Mouse (Mus musculus) heart, postnatal 10 days (tissue): Measurements from ENCODE around the gene Map3k20. TPM values are rescaled to one million over a fixed set of nuclear protein-coding genes. Genes with fewer than 3 reads are reported as not detected.
A peak's percentile ranks its signal among the peaks of the same experiment; 100 is the strongest.

ENCODE experiments used
- DNase-seq, 2 experiments: peaks; one replicate each; pipeline ENCODE4 v3.0.0; 2021
- intact Hi-C: fragments of 180-260 bp; cut with DNase I; formaldehyde crosslinking; loops from one replicate; pipeline ENCODE4 v1.15.1; 2025
- total RNA-seq, 2 experiments: library from RNA; stranded (reverse); gene quantifications; 2 replicates each; pipeline ENCODE4 v1.2.3; 2021

Map3k20 gene
- total RNA-seq, 2 experiments from 2014 or later: 216 to 235 TPM

DNA sequence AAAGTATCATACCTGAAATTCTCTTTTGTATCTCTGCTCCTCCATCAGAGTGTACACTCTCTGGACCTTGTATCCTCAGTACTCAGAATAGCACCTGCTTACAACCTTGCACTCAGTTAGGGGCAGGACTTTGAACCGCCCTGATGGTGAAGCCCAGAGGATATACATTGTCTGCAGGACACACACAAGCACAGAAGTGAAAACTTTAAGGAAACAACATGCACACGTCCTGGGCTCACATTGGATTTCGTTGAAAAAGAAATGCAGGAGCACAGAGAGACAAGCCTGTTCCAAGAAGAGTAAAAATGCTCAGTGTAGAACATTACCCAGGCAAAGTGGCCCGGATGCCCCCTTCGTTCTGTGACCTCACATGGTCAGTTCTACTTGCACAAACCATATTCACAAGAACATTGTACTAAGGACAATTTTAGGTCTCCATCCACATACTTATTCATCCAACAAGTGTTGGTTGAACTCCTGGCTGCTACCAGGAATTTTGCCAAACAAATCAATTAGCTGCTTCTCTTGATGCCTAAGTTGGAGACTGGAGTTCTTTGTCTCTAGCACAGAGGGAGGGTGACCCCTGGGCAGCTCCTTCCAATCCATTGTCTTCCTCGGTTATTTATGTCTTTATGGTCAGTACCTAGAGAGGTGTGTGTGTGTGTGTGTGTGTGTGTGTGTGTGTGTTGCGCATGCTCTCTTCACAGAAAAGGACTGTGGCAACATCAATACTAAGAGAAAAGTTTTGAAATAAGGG is 189.3 kb downstream of the Map3k20 start:
- intact Hi-C loops: loop anchor here (5.0 kb wide), 1 partner anchor 187 kb away; the partner anchor contains the start of gene Map3k20
- DNase-seq: no peak

DNA sequence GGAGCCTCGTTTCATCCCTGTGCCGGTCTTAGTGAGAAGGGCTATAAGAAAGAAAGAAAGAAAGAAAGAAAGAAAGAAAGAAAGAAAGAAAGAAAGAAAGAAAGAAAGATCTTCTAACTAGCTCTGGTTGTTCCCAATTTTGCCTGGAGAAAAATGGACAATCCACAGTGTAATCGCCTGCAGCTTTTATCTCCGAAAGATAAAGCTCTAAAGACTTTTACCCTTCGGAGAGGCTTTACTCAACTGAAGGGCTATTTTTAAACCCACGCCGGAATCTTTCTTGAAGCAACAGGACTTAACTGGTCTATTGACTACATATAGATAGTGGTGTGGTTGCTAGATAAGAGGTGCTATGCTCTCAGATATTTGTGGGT is 190.0 kb downstream of the Map3k20 start:
- DNase-seq: no peak
- intact Hi-C loops: loop anchor here (5.0 kb wide), 1 partner anchor 188 kb away; the partner anchor contains the start of gene Map3k20

DNA sequence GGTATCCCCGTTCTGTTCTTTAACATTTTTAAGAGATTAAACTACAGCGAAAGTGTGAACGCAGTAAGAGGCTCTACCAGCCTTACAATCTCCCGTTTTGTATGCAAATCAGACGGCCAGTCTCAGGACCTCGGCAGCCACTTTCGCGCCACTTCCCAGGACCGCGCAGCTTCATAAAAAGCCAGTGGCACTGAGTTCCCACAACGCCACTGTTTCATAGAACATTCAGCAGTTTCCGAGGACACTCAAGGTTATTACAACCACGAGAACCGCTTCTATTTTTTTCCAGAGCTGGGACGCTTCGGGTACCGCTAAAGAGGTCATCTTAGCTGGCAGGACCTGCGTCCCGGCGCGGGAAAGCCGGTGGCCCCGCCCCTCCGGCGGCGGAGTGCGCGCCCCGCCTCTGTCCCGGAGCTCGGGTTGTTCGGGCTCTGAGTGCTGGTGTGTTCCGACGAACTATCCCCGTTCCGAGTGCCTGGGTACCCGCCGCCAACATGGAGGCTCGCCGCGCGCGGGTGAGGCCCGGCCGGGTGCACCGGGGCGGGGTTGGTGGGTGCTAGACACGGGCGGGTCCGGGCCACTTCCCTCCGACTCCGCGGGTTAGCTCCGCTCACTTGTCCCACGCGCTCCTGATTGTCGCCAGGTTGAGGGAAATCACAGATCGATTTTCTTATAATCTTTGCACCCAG is 190.5 kb downstream of the Map3k20 start, which contains the start of gene Cdca7:
Cdca7 (plus strand) TSS at position 363 of the 689 bp plus-strand sequence.
- intact Hi-C loops: loop anchor here (5.0 kb wide), 1 partner anchor 189 kb away; the partner anchor contains the start of gene Map3k20
- peak; percentile 86 to 89 for DNase-seq

GRCm38 (mm10) chr2:72476486-72477211 is 191.2 kb downstream of the Map3k20 start:
- peak; percentile 42 to 62 for DNase-seq
- intact Hi-C loops: loop anchor here (5.0 kb wide), 1 partner anchor 189 kb away; the partner anchor contains the start of gene Map3k20

- intact Hi-C loops: loop anchor here (5.0 kb wide), 1 partner anchor 190 kb away; the partner anchor contains the start of gene Map3k20
- DNase-seq: no peak
Measured at GRCm38 (mm10) chr2:72477221-72477620, 191.8 kb downstream of the Map3k20 start.

DNA sequence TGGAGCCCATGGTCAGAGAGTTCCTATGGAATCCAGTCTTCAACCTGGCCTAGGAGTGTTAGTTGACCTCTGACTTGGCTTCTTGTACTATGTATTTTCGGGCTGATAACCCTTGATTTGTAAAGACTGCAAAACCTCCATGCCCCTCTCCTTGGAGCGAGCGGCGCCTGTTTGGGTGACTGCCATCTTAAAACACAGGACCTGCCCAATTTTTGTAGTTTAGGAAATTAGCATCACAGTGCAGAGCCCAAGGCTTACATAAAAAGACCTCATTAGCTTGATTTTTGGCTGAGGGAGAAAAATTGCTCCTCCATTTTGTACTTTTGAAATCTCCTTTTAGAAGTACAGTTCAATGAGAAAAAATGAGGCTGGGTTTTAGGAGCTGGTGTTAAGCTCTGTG is 192.7 kb downstream of the Map3k20 start:
- intact Hi-C loops: loop anchor here (5.0 kb wide), 1 partner anchor 191 kb away; the partner anchor contains the start of gene Map3k20
- no peak for DNase-seq

- DNase-seq: no peak
- intact Hi-C loops: loop anchor here (5.0 kb wide), 1 partner anchor 192 kb away; the partner anchor contains the start of gene Map3k20
Measured at GRCm38 (mm10) chr2:72478921-72479320, 193.5 kb downstream of the Map3k20 start.

- no peak for DNase-seq
- intact Hi-C loops: loop anchor here (5.0 kb wide), 1 partner anchor 193 kb away; the partner anchor contains the start of gene Map3k20
Measured at GRCm38 (mm10) chr2:72479818-72480217, 194.4 kb downstream of the Map3k20 start.

GRCm38 (mm10) chr2:72491650-72492049 is 206.2 kb downstream of the Map3k20 start:
- intact Hi-C loops: no loop called here
- no peak for DNase-seq

Other genes starting within 250 kb of the Map3k20 start
- 10 to 100 TPM in 1 of 2 experiments, 1 to 10 TPM in 1; 6.7 to 10.6 TPM for gene Cdca7, start 190.5 kb downstream of the Map3k20 start, total RNA-seq